Mouse (Mus musculus) CH12.LX (cell line): Measurements from ENCODE around the gene Kcnn3. TPM values are rescaled to one million over a fixed set of nuclear protein-coding genes. Genes with fewer than 3 reads are reported as not detected.

Experiments used
- DNase-seq: peaks from one replicate; pipeline ENCODE4 v3.0.0-alpha.2; 2013; ENCODE audit errors: extremely low read depth
- H3K27ac ChIP-seq: 2 replicates; pipeline ENCODE4 v1.5.1; 2012; ENCODE audit warnings: low read depth, mild to moderate bottlenecking, control low read depth, moderate library complexity; ENCODE audit not compliant: insufficient read depth
- H3K27me3 ChIP-seq: replicated peaks from 2 replicates; pipeline ENCODE3; 2012; ENCODE audit warnings: inconsistent platforms
- H3K36me3 ChIP-seq, 2 experiments: replicated peaks in 1 of 2; 2 replicates each; pipeline versions ENCODE3 to v1.6.1; 2012; ENCODE audit warnings: inconsistent platforms in 1 of 2, low read length in 1 of 2, mild to moderate bottlenecking in 1 of 2, mixed read lengths in 1 of 2, moderate library complexity in 1 of 2; ENCODE audit not compliant: control insufficient read depth in 1 of 2, insufficient read depth in 1 of 2
- H3K4me1 ChIP-seq, 2 experiments: 2 replicates each; pipeline ENCODE4 v1.6.1; 2012; ENCODE audit warnings: inconsistent platforms in 1 of 2, moderate library complexity in 1 of 2; ENCODE audit not compliant: insufficient read depth in 2 of 2, control insufficient read depth in 1 of 2
- H3K4me2 ChIP-seq: 2 replicates; pipeline ENCODE4 v1.6.1; 2012; ENCODE audit warnings: low read depth, mild to moderate bottlenecking, control low read depth; ENCODE audit not compliant: poor library complexity, insufficient read depth, severe bottlenecking
- H3K4me3 ChIP-seq, 3 experiments: fragments of 150-350 bp in 1 of 3; sonication (generic) in 1 of 3; replicated peaks in 1 of 3; 2 replicates each; pipeline versions ENCODE3 to v1.5.1; 2011 to 2012; ENCODE audit warnings: low read depth in 2 of 3, low read length in 2 of 3, mild to moderate bottlenecking in 2 of 3, moderate library complexity in 2 of 3, control low read depth in 1 of 3, improper control_type of control experiment in 1 of 3, inconsistent platforms in 1 of 3, mixed read lengths in 1 of 3; ENCODE audit not compliant: poor library complexity in 1 of 3
- H3K79me2 ChIP-seq: replicated peaks from 2 replicates; pipeline ENCODE4 v1.6.1; 2012; ENCODE audit warnings: mild to moderate bottlenecking, moderate library complexity; ENCODE audit not compliant: control insufficient read depth, poor library complexity, insufficient read depth, severe bottlenecking; ENCODE audit errors: extremely low read depth
- H3K9ac ChIP-seq: 2 replicates; pipeline ENCODE4 v1.6.1; 2012; ENCODE audit warnings: low read depth, mild to moderate bottlenecking, control low read depth, moderate library complexity; ENCODE audit not compliant: insufficient read depth
- H3K9me3 ChIP-seq: replicated peaks from 2 replicates; pipeline ENCODE3; 2012; ENCODE audit warnings: low read length, inconsistent platforms, mixed read lengths
- BHLHE40 ChIP-seq: IDR thresholded peaks from 2 replicates; pipeline ENCODE4 v1.6.1; 2011; ENCODE audit warnings: mild to moderate bottlenecking, low read depth, low read length, improper control_type of control experiment
- CTCF ChIP-seq, 2 experiments: IDR thresholded peaks in 1 of 2; conservative IDR thresholded peaks in 1 of 2; 2 replicates each; pipeline ENCODE4 v1.5.1; 2011 to 2012; ENCODE audit warnings: low read depth in 2 of 2, low read length in 2 of 2, improper control_type of control experiment in 1 of 2, inconsistent platforms in 1 of 2, mild to moderate bottlenecking in 1 of 2, moderate library complexity in 1 of 2
- ELF1 ChIP-seq: IDR thresholded peaks from 2 replicates; pipeline ENCODE4 v1.6.1; 2014; ENCODE audit warnings: low read depth, mild to moderate bottlenecking, inconsistent platforms, low read length, improper control_type of control experiment
- ETS1 ChIP-seq: conservative IDR thresholded peaks from 2 replicates; pipeline ENCODE4 v1.6.1; 2012; ENCODE audit warnings: low read depth, mild to moderate bottlenecking, inconsistent platforms, low read length, improper control_type of control experiment, moderate library complexity
- GABPA ChIP-seq: IDR thresholded peaks from 2 replicates; pipeline ENCODE4 v1.6.1; 2012; ENCODE audit warnings: low read depth, low read length, improper control_type of control experiment, inconsistent platforms; ENCODE audit not compliant: insufficient replicate concordance
- HCFC1 ChIP-seq: IDR thresholded peaks from 2 replicates; pipeline ENCODE4 v1.6.1; 2012; ENCODE audit warnings: low read depth, mild to moderate bottlenecking, inconsistent platforms, low read length, improper control_type of control experiment
- IRF4 ChIP-seq: IDR thresholded peaks from 2 replicates; pipeline ENCODE4 v1.6.1; 2014; ENCODE audit warnings: low read depth, mild to moderate bottlenecking, inconsistent platforms, low read length, improper control_type of control experiment
- JUN ChIP-seq: IDR thresholded peaks from 2 replicates; pipeline ENCODE4 v1.6.1; 2011; ENCODE audit warnings: low read depth, mild to moderate bottlenecking, low read length, improper control_type of control experiment, moderate library complexity; ENCODE audit not compliant: insufficient read depth
- JUND ChIP-seq: conservative IDR thresholded peaks from 2 replicates; pipeline ENCODE4 v1.6.1; 2011; ENCODE audit warnings: low read depth, low read length, improper control_type of control experiment
- MAFK ChIP-seq: IDR thresholded peaks from 2 replicates; pipeline ENCODE4 v1.6.1; 2011; ENCODE audit warnings: low read length, improper control_type of control experiment; ENCODE audit not compliant: insufficient replicate concordance
- MEF2A ChIP-seq: IDR thresholded peaks from 2 replicates; pipeline ENCODE4 v1.6.1; 2014; ENCODE audit warnings: low read depth, mild to moderate bottlenecking, inconsistent platforms, low read length, improper control_type of control experiment, borderline replicate concordance
- MXI1 ChIP-seq: IDR thresholded peaks from 2 replicates; pipeline ENCODE4 v1.6.1; 2011; ENCODE audit warnings: mild to moderate bottlenecking, low read depth, low read length, improper control_type of control experiment
- MYC ChIP-seq: IDR thresholded peaks from 2 replicates; pipeline ENCODE4 v1.6.1; 2011; ENCODE audit warnings: low read depth, mild to moderate bottlenecking, improper control_type of control experiment, low read length
- NELFE ChIP-seq: IDR thresholded peaks from 2 replicates; pipeline ENCODE4 v1.6.1; 2011; ENCODE audit warnings: low read depth, low read length, improper control_type of control experiment
- POLR2AphosphoS2 ChIP-seq: IDR thresholded peaks from 2 replicates; pipeline ENCODE4 v1.6.1; 2011; ENCODE audit warnings: low read depth, low read length, improper control_type of control experiment
- RCOR1 ChIP-seq: conservative IDR thresholded peaks from 2 replicates; pipeline ENCODE4 v1.6.1; 2012; ENCODE audit warnings: low read depth, mild to moderate bottlenecking, inconsistent platforms, low read length, improper control_type of control experiment
- SIN3A ChIP-seq: IDR thresholded peaks from 2 replicates; pipeline ENCODE4 v1.6.1; 2012; ENCODE audit warnings: low read length, improper control_type of control experiment, inconsistent platforms
- SMC3 ChIP-seq: IDR thresholded peaks from 2 replicates; pipeline ENCODE4 v1.6.1; 2011; ENCODE audit warnings: low read depth, low read length, improper control_type of control experiment
- TCF12 ChIP-seq: IDR thresholded peaks from 2 replicates; pipeline ENCODE4 v1.6.1; 2014; ENCODE audit warnings: low read depth, mild to moderate bottlenecking, inconsistent platforms, low read length, improper control_type of control experiment
- UBTF ChIP-seq: IDR thresholded peaks from 2 replicates; pipeline ENCODE4 v1.6.1; 2012; ENCODE audit warnings: low read depth, mild to moderate bottlenecking, inconsistent platforms, low read length, improper control_type of control experiment, moderate library complexity
- USF1 ChIP-seq: IDR thresholded peaks from 2 replicates; pipeline ENCODE4 v1.6.1; 2014; ENCODE audit warnings: low read depth, mild to moderate bottlenecking, inconsistent platforms, low read length, improper control_type of control experiment
- ZKSCAN1 ChIP-seq: IDR thresholded peaks from 2 replicates; pipeline ENCODE4 v1.6.1; 2012; ENCODE audit warnings: low read depth, inconsistent platforms, low read length, improper control_type of control experiment, borderline replicate concordance
- ZNF384 ChIP-seq: IDR thresholded peaks from 2 replicates; pipeline ENCODE4 v1.6.1; 2012; ENCODE audit warnings: low read depth, low read length, improper control_type of control experiment, inconsistent platforms
- dilution Hi-C: fragments of 300-500 bp; cut with MboI; formaldehyde crosslinking; loops from 2 replicates; pipeline ENCODE4 v1.14.3; 2020; ENCODE audit warnings: low sequenced_read_pairs; ENCODE audit not compliant: extremely low pct_unique_long_range_greater_than_20kb, extremely low pct_ligation_motif_present
- in situ Hi-C: fragments of 300-500 bp; cut with MboI; formaldehyde crosslinking; loops from 3 replicates; pipeline ENCODE4 v1.14.3; 2019; ENCODE audit warnings: low sequenced_read_pairs, low pct_ligation_motif_present, low pct_unique_long_range_greater_than_20kb, mixed read lengths
- polyA plus RNA-seq: library from polyadenylated mRNA; unstranded; fragments of >175 nt; gene quantifications from 2 replicates; pipeline ENCODE4 v1.2.1, GENCODE M21; 2012; ENCODE audit warnings: low read depth; ENCODE audit not compliant: insufficient read length
- total RNA-seq, 2 experiments: library from RNA; depleted of rRNA; stranded (reverse); fragments of 300-350 nt in 1 of 2; fragments of >200 nt in 1 of 2; gene quantifications; 2 replicates each; pipeline ENCODE4 v1.2.3; 2012 to 2014

The Kcnn3 gene
- total and polyA plus RNA-seq, 3 experiments, result 0.06 TPM; not detected in 2

DNA sequence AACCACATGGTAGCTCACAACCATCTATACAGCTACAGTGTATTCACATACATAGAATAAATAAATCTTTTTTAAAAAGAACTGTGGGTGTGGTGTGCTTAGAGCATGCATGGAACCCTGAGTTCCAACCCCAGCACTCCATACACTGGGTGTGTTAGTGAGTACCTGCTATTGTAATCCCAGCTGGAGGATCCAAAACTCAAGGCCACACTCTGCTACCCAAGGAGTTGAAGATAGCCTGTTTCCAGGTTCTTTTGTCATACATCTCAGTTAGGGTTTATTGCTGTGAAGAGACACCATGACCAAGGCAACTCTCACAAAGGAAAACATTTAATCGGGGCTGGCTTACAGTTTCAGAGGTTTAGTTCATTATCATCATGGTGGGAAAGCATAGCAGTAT, 179.0 kb downstream of the Kcnn3 start:
- Histone ChIP-seq H3K9ac (no peak overlapping the region), H3K36me3 (no peaks in the 10 kb centered on the region), H3K4me2 (no peak overlapping the region), H3K9me3 (peaks cover 12% of the 10 kb centered on the region), H3K79me2 (no peaks in the 10 kb centered on the region), H3K4me1 (peaks cover 4 to 11% of the 10 kb centered on the region in 2 experiments), H3K4me3 (no peak overlapping the region), H3K27ac (no peak overlapping the region), H3K27me3 (peaks cover 1% of the 10 kb centered on the region)
- in situ Hi-C loops, result loop anchor here (25.0 kb wide), 1 partner anchor 362 kb away; the partner anchor contains the start of genes Adam15 and Efna4
- dilution Hi-C loops, result no loop called here
- TF ChIP-seq ZKSCAN1 (no peak), SIN3A (no peak), ELF1 (no peak), POLR2AphosphoS2 (no peak), IRF4 (no peak), RCOR1 (no peak), MXI1 (no peak), JUND (no peak), TCF12 (no peak), SMC3 (no peak), ETS1 (no peak), CTCF (conservative IDR thresholded peaks at IDR 0.05 in 1 of 2, IDR thresholded peaks at IDR 0.05 in 1 of 2; ENCODE audit: low read depth in 2 of 2, low read length in 2 of 2) (no peak), USF1 (no peak), MAFK (no peak)
- no peak for DNase-seq

- H3K9ac ChIP-seq, result no peak overlapping the region
- dilution Hi-C loops (no loop called here), in situ Hi-C loops (no loop called here)
- H3K27me3 ChIP-seq, result no peaks in the 10 kb centered on the region
- no peak overlapping the region for H3K4me2 ChIP-seq
- no peaks in the 10 kb centered on the region for H3K79me2 ChIP-seq
- no peak overlapping the region for H3K4me3 ChIP-seq
- no peak overlapping the region for H3K27ac ChIP-seq
- TF ChIP-seq SIN3A (no peak), GABPA (no peak), MYC (no peak), MEF2A (no peak), POLR2AphosphoS2 (no peak), USF1 (no peak), UBTF (no peak), NELFE (no peak), ZNF384 (no peak), RCOR1 (no peak), JUN (no peak), IRF4 (no peak), BHLHE40 (no peak), HCFC1 (no peak), ETS1 (no peak), MAFK (no peak)
- no peak for DNase-seq
- H3K36me3 ChIP-seq, result no peaks in the 10 kb centered on the region
- peaks cover 7% of the 10 kb centered on the region for H3K9me3 ChIP-seq
- H3K4me1 ChIP-seq, result peaks cover 4 to 11% of the 10 kb centered on the region in 2 experiments
Measured at GRCm38 (mm10) chr3:89700461-89700860, 180.5 kb downstream of the Kcnn3 start.
